Mouse (Mus musculus): ENCODE results near the gene B4galnt3. TPM values are rescaled to one million over a fixed set of nuclear protein-coding genes. Genes with fewer than 3 reads are reported as not detected.
"Not testable (repeated sequence)": the region's sequence is repeated elsewhere in the genome, so short reads cannot be mapped to it uniquely, and the experiment has no call there.

Gene B4galnt3
- total RNA-seq (2018; cell fraction: chromatin; rRNA removed), result not detected
- total RNA-seq (2018; cell fraction: cytosol; rRNA removed), result not detected
- not detected for total RNA-seq (2018; cell fraction: nucleus; rRNA removed)
- polyA plus RNA-seq (2018), result not detected in 3 replicates

- Histone ChIP-seq H3K79me2 (ENCODE audit: inconsistent target) (no peaks in the 10 kb centered on the region), H3K27ac (no peak within 1 kb of the TSS), H3K4me3 (ENCODE audit: inconsistent target) (no peak within 1 kb of the TSS), H3K36me3 (ENCODE audit: inconsistent target) (no peaks in the 10 kb centered on the region)
- 2% methylated on average over 69 of the region's 79 CpGs for WGBS (ENCODE audit: missing documents)
These were observed at the start of gene B4galnt3, which contains the start of gene D330020A13Rik for GRCm38 (mm10) chr6:120294056-120294784. TSS of gene B4galnt3 (minus strand) at chr6:120294559. TSS of gene D330020A13Rik (plus strand) at chr6:120294364.

GRCm38 (mm10) chr6:120343992-120344391 lies 49.6 kb upstream of the B4galnt3 start:
- 80% methylated on average over 1 of the region's 1 CpGs for WGBS (ENCODE audit: missing documents)
- Histone ChIP-seq H3K4me3 (ENCODE audit: inconsistent target) (no peak overlapping the region), H3K79me2 (ENCODE audit: inconsistent target) (no peaks in the 10 kb centered on the region), H3K36me3 (ENCODE audit: inconsistent target) (peaks cover 12% of the 10 kb centered on the region; the same call in 1 of the 2 replicates), H3K27ac (no peak overlapping the region)

- H3K4me3 ChIP-seq (ENCODE audit: inconsistent target), result no peak overlapping the region
- H3K27ac ChIP-seq, result no peak overlapping the region
- H3K79me2 ChIP-seq (ENCODE audit: inconsistent target), result no peaks in the 10 kb centered on the region
- 86% methylated on average over 2 of the region's 2 CpGs for WGBS (ENCODE audit: missing documents)
- peaks cover 28% of the 10 kb centered on the region; the same call in 1 of the 2 replicates for H3K36me3 ChIP-seq (ENCODE audit: inconsistent target)
These were observed 38.0 kb upstream of the B4galnt3 start for GRCm38 (mm10) chr6:120332351-120332750.

GRCm38 (mm10) chr6:120324295-120324927 lies 30.1 kb upstream of the B4galnt3 start:
- no peak overlapping the region for H3K4me3 ChIP-seq (ENCODE audit: inconsistent target)
- no peaks in the 10 kb centered on the region for H3K79me2 ChIP-seq (ENCODE audit: inconsistent target)
- peaks cover 9% of the 10 kb centered on the region; the same call in 1 of the 2 replicates for H3K36me3 ChIP-seq (ENCODE audit: inconsistent target)
- no peak overlapping the region for H3K27ac ChIP-seq
- WGBS (ENCODE audit: missing documents), result 48% methylated on average over 6 of the region's 6 CpGs

- WGBS (ENCODE audit: missing documents), result 77% methylated on average over 2 of the region's 2 CpGs
- no peak overlapping the region for H3K4me3 ChIP-seq (ENCODE audit: inconsistent target)
- no peak overlapping the region for H3K27ac ChIP-seq
- peaks cover 4% of the 10 kb centered on the region; the same call in 1 of the 2 replicates for H3K36me3 ChIP-seq (ENCODE audit: inconsistent target)
- H3K79me2 ChIP-seq (ENCODE audit: inconsistent target), result no peaks in the 10 kb centered on the region
These were observed 26.0 kb upstream of the B4galnt3 start for GRCm38 (mm10) chr6:120320369-120320768.

GRCm38 (mm10) chr6:120319129-120319528 lies 24.8 kb upstream of the B4galnt3 start:
- H3K36me3 ChIP-seq (ENCODE audit: inconsistent target), result no peaks in the 10 kb centered on the region
- H3K79me2 ChIP-seq (ENCODE audit: inconsistent target), result no peaks in the 10 kb centered on the region
- WGBS (ENCODE audit: missing documents), result 94% methylated on average over 9 of the region's 9 CpGs
- H3K4me3 ChIP-seq (ENCODE audit: inconsistent target), result no peak overlapping the region
- H3K27ac ChIP-seq, result no peak overlapping the region

GRCm38 (mm10) chr6:120318303-120318940 lies 24.1 kb upstream of the B4galnt3 start:
- no peak overlapping the region for H3K4me3 ChIP-seq (ENCODE audit: inconsistent target)
- no peak overlapping the region for H3K27ac ChIP-seq
- H3K79me2 ChIP-seq (ENCODE audit: inconsistent target), result no peaks in the 10 kb centered on the region
- WGBS (ENCODE audit: missing documents), result 87% methylated on average over 10 of the region's 11 CpGs
- no peaks in the 10 kb centered on the region for H3K36me3 ChIP-seq (ENCODE audit: inconsistent target)

- 15% methylated on average over 5 of the region's 5 CpGs for WGBS (ENCODE audit: missing documents)
- Histone ChIP-seq H3K36me3 (ENCODE audit: inconsistent target) (no peaks in the 10 kb centered on the region), H3K4me3 (ENCODE audit: inconsistent target) (no peak overlapping the region), H3K27ac (no peak overlapping the region), H3K79me2 (ENCODE audit: inconsistent target) (no peaks in the 10 kb centered on the region)
These were observed 18.1 kb upstream of the B4galnt3 start for GRCm38 (mm10) chr6:120312443-120312842.

- no peak overlapping the region for H3K4me3 ChIP-seq (ENCODE audit: inconsistent target)
- WGBS (ENCODE audit: missing documents), result 88% methylated on average over 2 of the region's 3 CpGs
- no peaks in the 10 kb centered on the region for H3K36me3 ChIP-seq (ENCODE audit: inconsistent target)
- H3K27ac ChIP-seq, result no peak overlapping the region
- H3K79me2 ChIP-seq (ENCODE audit: inconsistent target), result no peaks in the 10 kb centered on the region
These were observed 15.4 kb upstream of the B4galnt3 start for GRCm38 (mm10) chr6:120309787-120310186.

- WGBS (ENCODE audit: missing documents), result 98% methylated on average over 9 of the region's 9 CpGs
- Histone ChIP-seq H3K79me2 (ENCODE audit: inconsistent target) (no peaks in the 10 kb centered on the region), H3K36me3 (ENCODE audit: inconsistent target) (no peaks in the 10 kb centered on the region), H3K27ac (no peak overlapping the region), H3K4me3 (ENCODE audit: inconsistent target) (no peak overlapping the region)
These were observed 15.0 kb upstream of the B4galnt3 start for GRCm38 (mm10) chr6:120309338-120309737.

- no peak overlapping the region for H3K4me3 ChIP-seq (ENCODE audit: inconsistent target)
- H3K27ac ChIP-seq, result no peak overlapping the region
- H3K79me2 ChIP-seq (ENCODE audit: inconsistent target), result no peaks in the 10 kb centered on the region
- WGBS (ENCODE audit: missing documents), result 77% methylated on average over 3 of the region's 3 CpGs
- H3K36me3 ChIP-seq (ENCODE audit: inconsistent target), result no peaks in the 10 kb centered on the region
These were observed 12.7 kb upstream of the B4galnt3 start for GRCm38 (mm10) chr6:120306859-120307594.

- no peaks in the 10 kb centered on the region for H3K36me3 ChIP-seq (ENCODE audit: inconsistent target)
- no peaks in the 10 kb centered on the region for H3K79me2 ChIP-seq (ENCODE audit: inconsistent target)
- H3K4me3 ChIP-seq (ENCODE audit: inconsistent target), result no peak overlapping the region
- H3K27ac ChIP-seq, result no peak overlapping the region
- 46% methylated on average over 16 of the region's 16 CpGs for WGBS (ENCODE audit: missing documents)
These were observed 8.5 kb upstream of the B4galnt3 start for GRCm38 (mm10) chr6:120302755-120303316.

- Histone ChIP-seq H3K79me2 (ENCODE audit: inconsistent target) (no peaks in the 10 kb centered on the region), H3K36me3 (ENCODE audit: inconsistent target) (no peaks in the 10 kb centered on the region), H3K27ac (no peak overlapping the region), H3K4me3 (ENCODE audit: inconsistent target) (no peak overlapping the region)
- 27% methylated on average over 6 of the region's 6 CpGs for WGBS (ENCODE audit: missing documents)
These were observed 6.8 kb upstream of the B4galnt3 start for GRCm38 (mm10) chr6:120301137-120301536.

GRCm38 (mm10) chr6:120296589-120296988 lies 2.2 kb upstream of the B4galnt3 start:
- not testable (repeated sequence) for H3K79me2 ChIP-seq (ENCODE audit: inconsistent target); H3K36me3 ChIP-seq (ENCODE audit: inconsistent target); H3K4me3 ChIP-seq (ENCODE audit: inconsistent target); H3K27ac ChIP-seq
- 94% methylated on average over 2 of the region's 2 CpGs for WGBS (ENCODE audit: missing documents)
